Mouse (Mus musculus) layer of hippocampus, adult 9-10 months (tissue): Measurements from ENCODE around the gene Gnptg.

Experiments
- DNase-seq: peaks from one replicate; pipeline ENCODE4 v3.0.0; 2022; ENCODE audit warnings: low spot score

The Gnptg gene

DNA sequence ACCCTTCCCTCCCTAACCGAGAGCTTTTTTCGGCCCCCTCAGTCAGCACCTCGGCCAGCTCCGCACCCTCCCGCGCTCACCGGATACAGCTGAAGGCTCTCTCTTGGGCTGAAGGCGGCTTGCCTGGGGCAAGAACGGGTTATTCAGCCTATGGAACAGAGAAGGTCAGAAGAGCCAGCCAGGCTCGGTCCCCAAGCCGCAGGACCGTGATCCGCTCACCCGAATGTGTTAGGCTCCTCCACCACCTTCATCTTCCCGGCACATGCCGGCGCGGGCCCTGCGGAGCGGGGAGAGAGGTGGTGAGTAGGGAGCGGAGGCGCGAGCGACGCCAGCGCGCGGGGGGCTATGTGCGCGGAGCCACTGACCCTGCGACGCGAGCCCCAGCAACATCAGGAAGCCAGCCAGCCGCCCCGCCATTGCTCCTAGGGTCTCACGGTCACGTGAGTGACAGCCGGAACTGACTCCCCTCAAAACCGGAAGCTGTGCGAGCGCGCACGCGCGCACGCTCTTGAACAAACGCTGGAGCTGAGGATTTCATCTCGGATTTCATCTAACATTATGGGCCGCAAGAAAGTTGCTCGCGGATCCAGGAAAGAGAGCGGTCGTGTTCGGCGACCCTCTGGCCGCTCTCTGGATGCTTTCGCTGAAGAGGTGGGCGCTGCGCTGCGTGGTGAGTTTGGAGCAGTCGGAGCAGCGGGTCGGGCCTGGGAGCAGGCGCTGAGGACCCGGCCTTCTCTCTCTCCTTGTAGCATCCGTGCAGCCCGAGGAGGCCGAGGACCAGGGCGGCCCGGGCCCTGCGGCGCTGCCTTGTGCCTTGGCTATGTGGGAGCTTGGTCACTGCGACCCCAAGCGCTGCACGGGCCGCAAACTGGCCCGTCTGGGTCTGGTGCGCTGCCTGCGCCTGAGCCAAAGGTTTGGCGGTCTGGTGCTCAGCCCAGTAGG is at the start of gene Gnptg, which contains the start of gene Tsr3:
Gene Gnptg, minus strand, starts transcription at position 430 of the 942 bp plus-strand sequence.
Gene Tsr3, plus strand, starts transcription at position 476 of the 942 bp plus-strand sequence.
- no peak for DNase-seq

DNA sequence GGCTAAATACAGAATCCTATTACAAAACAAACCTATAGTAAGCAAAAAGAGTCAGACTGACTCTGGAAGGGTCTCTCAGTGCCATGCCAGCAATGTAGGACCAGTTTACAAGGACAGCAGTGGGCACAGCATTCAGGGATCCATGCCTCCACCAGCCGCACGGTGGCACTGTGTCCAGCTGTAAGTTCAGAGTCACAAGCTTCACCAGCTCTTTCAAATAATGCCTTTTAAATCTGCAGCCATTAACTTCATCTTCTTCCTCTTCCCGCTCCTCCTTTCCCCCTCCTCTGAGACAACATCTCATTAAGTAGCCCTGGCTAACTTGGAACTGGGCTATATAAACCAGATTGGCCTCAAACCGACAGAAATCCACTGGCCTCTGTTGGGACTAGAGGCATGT is 48.9 kb upstream of the Gnptg start:
- peak; percentile 21 for DNase-seq

DNA sequence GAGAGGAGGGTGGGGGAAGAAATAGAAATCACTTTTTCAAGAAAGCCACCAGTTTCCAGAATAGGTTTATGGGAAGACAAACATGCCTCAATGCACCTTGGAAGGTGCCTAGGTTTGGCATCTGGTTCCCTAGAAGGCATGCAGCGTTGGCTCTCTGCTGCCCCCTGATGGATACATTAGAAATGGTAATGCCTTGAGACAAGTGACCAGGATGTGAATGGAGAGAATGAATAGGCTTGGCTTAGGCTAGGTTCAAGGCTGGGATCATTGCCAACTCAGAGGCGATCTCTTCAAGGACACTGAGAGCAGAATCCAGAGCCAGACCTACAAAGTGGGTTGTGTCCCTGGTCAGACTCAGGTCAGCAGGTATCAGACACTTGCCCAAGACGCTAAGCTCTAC is 45.1 kb upstream of the Gnptg start:
- peak; percentile 36 for DNase-seq

GRCm38 (mm10) chr17:25282133-25282532 is 42.2 kb upstream of the Gnptg start:
- DNase-seq = peak; percentile 18

DNA sequence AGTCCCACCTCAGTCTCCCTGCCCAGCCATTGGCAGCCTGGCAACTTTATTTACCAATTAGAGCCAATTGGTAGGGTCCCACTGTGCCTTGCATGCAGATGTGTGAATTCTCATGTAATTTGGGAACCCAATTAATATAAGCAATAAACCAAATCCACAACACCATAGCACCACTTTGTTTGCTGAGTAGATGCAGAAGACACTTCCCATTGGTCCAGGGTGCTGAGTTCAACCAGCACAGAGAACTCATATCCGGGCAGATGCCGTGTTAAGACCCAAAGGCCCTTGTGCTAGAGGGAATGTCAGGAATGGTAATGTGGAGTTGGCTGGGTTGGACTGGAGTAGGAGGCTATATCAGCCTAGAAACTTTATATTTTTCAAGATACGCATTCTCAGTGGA is 35.9 kb upstream of the Gnptg start:
- no peak for DNase-seq

DNA sequence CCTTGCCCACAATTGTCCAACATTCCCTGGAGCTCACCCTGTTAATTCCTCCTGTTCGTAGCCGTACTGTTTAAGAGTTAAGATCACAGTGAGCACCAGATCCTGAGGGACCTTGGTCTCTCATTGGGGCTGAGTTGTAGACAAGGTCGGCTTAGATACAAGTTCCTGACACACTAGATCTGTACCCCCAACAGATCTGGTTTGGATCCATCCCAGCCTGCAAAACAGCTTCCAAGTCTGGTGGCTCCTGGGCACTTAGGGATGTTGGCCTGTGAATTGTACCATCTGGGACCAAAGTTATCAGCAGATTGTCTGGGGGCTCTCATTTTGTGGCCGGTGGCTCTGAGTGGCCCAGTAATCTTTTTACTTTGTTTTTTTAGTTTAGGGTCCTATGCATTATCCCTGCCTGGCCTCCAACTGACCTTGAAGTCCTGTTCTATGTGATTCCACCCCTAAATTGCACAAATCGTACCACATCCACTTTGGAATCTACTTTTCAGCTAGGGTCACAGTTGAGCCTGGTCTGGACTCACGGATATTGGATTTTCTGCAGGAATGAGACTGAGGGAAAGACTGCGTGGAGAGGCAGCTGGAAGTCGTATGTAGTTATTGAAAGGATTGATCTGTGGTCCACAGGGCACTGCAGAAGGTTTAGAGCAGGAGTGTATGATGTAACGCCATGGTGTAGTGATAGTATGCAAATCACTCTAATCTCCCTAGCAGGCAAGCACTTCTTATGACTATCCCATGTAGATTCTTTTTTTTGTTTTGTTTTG is 34.8 kb upstream of the Gnptg start, which contains the start of gene Ube2i:
Gene Ube2i, minus strand, starts transcription at position 52 of the 776 bp plus-strand sequence.
- no peak for DNase-seq

DNA sequence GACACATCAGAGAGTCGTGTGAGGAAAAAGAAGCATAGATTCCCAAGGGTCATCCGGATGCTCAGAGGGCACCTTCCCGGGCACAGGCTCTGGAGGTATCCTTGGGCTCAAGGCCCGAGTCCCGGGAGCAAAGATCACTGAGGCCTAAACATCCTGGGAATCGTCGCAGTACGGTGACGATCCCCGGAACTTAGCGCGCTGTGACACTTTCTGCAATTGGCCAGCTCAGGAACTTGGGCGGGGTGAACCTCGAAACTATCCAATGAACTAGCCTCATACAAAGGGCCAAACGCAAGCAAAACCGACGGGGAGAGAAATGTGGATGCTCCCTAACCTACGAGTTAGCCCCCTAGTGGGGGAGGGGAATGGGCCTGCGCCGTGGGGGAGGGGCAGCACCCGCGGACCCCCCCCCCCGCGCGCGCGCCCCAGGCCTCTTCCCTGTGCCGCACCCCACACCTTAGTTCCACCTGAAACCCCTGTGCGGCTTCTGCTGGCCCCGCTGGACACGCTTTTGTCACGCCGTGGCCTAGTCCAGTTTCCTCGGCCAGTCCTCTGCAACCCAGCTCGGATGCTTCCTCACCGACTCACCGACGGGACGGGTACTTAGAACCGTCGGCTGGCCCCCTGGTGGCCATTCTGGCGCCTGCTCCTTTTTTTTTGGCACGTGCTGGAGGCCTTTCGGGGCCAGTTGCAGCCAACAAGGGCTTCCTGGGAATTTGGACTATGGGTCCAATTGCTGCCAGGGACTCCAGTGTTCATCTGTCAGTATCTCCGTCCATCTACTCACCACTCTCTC is 34.0 kb upstream of the Gnptg start:
- peak; percentile 99 for DNase-seq

GRCm38 (mm10) chr17:25272951-25273705 is 33.2 kb upstream of the Gnptg start:
- DNase-seq = peak; percentile 93

GRCm38 (mm10) chr17:25272326-25272725 is 32.4 kb upstream of the Gnptg start:
- DNase-seq = no peak

DNA sequence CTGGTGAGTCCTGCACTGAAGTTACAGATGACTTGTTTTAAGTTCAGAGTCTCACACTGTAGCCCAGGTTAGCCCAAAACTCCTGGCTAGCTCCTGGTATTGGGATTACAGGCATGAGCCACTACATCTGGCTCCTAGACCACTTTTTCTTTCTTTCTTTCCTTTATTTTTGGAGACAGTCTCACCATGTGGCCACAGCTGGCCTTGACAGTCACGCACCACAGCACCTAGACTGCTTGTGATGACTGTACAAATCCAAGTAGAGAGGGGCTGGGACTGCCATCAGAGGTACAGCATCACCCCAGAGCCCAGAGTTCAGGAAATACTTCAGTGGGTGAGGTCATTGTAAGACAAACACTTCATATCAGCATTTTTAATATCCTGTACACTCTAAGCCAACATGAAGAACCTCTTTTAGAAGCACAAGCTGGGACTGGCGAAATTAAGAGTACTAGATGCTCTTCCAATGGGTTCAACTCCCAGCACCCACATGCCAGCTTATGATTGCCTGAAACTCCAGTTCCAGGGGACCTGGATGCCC is 30.9 kb upstream of the Gnptg start:
- DNase-seq = no peak

- no peak for DNase-seq
Measured at GRCm38 (mm10) chr17:25264453-25264852, 24.5 kb upstream of the Gnptg start.

DNA sequence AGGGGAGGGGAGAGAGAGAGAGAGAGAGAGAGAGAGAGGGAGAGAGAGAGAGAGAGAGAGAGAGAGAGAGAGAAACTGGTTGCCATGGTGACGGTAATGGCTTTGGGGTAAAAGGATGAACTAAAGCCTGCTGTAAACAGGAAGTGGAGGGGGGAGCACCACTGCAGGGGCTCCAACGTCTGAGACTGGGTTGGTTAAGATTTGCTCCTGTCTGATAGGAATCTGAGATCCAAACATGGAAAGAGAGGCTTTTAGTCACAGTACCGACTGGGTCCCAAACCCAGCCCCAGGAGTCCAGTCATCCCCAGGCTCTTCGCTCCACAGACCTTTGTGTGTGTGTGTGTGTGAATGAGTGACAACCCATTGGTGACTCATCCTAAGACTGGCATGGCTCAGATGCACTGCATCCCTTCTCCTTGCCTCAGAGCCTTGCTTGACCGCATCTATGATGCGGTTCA is 17.9 kb upstream of the Gnptg start:
- DNase-seq = no peak

DNA sequence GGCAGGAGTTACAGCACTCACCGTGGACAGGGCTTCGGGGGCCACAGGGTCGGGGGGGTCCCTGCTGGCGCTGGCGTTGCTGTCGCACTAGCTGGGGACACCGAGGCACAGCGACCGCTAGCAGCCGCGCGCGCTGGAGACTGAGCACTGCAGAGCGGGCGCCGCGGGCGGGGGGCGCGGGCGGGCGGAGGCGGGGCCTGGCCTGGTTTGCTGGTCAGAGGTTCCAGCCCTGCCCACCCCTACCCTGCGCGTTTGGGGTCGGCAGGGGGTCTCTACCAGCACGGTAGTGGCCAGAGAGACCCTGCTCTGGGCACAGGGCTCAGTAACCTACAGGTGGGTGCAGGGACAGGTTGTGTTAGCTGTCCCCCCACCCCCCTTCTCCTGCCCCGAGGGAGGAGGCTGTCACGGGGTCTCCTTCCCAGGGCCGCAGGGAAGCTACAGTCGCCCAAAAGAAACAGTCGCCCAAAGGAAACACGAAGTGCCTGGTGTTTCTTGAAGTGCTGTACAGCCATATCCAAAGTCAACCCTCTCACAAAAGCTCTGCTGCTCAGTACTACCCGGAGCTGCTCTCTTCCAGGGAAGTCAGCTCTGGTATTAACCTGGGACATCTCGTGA is 16.3 kb upstream of the Gnptg start, which contains the start of gene Baiap3:
Gene Baiap3, minus strand, starts transcription at position 225 of the 615 bp plus-strand sequence.
- no peak for DNase-seq

DNA sequence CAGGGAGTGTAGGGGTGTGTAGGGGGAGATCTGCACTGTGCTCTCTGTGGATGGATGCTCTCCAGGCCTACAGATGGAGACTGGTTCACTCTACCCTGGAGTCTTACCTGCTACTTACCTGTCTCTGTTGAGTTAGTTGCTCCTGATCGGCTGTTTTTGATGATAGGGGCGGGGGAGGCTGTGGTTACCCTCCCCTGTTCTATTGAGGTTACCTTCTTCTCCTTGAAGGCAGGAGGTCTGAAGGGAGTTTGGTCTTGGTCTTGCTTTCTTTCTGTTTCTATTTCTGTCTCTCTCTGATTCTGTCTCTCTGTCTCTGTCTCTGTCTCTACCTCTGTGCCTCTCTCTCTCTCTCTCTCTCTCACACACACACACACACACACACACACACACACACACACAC is 15.2 kb upstream of the Gnptg start:
- DNase-seq = no peak

DNA sequence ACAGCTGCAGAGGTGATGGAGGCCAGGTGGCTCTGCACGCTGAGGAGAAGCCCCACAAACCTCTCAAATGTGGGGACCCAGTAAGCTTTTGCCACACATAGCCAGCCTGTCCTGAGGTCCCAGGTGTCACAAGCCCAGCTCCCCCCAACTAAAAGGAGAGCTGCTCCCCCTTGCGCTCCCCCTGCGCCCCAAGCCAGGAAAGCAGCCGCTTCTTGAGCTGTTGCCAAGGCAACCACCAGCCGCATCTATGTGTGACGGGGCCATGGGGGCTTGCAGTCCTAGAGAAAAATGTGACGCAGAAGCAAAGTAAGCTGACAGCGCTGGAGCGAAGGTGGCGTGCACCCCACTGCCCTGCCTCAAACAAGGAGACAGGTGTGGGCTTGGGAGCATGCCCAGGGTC is 13.8 kb upstream of the Gnptg start:
- DNase-seq = no peak

DNA sequence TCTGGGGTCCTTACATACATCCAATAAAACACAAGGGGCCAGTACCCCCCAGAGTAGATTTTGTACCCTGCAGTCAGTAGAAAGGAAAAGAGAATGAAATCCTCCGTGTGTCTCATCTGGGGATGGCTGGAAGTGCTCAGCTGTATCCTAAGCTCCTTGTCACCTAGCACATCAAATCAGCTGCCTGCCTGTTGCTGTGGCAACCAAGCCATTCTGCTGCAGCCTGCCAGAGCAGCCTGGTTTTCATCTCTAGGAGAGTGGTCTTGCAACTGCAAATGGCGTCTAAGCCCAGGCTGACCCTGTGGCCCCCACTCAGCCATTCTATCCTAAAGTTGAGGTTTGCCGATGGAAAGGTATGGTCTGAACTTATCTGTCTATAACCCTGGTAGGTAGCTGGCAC is 12.7 kb upstream of the Gnptg start:
- no peak for DNase-seq

DNA sequence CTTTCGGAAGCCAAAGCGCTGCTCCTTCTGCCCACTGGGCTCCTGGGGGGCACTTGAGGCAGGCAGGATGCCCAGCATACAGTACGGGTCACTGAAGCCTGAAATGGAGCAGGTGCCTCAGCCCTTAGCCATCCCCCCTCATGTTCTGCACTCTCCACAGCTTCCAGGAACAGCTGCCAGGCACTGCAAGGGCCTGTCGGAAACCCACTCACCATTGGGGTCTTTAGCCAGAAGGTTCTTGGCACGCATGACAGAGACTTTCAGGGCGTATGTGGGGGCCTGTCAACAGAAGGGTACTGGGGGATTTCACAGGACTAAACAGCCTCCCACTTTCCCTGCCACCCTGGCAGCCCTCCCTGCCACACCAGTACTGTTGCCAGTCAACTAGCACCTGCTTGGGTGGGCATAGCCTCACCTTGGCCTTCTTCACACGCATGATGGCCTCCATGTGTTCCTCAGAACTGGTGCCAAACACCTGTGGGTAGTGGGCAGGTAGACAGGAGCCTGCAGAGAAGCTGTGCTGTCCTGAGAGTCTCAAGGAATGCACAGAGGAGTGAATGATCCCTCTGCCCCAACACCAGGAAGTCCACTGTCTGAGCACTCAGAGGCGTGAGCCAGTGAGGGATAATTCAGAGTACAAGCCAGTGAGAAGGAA is 10.4 kb upstream of the Gnptg start:
- no peak for DNase-seq

GRCm38 (mm10) chr17:25248033-25248750 is 8.3 kb upstream of the Gnptg start:
- DNase-seq = no peak

GRCm38 (mm10) chr17:25244239-25244638 is 4.3 kb upstream of the Gnptg start:
- no peak for DNase-seq
